Mouse (Mus musculus): ENCODE measurements around the gene Itpkc.

Gene Itpkc

DNA sequence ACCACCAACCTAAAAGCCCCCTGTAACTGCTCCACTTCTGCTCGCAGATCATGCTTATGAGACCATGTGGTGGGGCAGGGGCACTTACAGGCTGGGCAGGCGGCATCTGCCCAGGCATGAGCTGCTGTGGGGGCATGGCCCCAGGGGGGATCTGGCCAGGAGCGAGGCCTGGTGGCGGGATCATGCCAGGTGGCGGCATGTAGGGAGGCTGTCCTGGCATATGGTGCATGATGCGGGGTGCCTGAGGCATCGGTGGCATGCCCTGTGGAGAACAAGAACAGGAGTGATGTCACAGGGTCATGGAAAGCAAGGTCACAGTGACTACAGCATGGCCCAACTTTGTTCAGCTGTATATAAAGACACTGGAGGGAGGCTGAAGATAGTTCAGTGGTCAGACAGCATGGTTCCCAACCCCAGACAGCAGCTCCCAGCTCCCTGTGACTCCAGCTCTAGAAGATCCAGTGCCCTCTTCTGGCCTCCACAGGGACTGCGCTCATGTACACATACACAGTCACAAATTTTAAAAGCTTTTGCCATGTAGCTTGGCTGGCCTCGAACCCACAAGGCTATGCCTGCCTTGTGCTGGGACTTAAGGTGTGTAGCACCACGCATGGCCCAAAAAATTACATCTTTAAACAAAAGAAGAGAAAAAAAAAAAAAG is 39.1 kb downstream of the Itpkc start:
- DNase-seq = no peak

DNA sequence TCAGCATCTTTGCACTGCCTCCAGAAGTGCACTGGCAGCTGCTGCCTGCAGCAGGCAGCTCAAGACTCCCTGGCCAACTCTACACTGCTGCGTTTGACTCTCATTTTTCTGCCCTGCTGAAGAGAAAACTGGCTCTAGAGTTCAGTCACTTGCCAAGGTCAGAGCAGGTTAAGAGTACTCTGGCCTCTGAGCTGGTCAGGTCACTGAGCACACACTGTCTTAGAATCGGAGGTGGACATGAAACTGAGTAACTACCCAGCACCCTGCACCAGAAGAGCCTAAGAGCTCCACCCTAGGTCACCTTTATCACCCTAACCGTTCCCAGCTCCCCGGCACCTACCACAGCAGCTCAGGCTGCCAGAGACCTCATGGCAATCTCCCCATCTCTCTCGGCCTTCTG is 42.5 kb downstream of the Itpkc start:
- DNase-seq = no peak

DNA sequence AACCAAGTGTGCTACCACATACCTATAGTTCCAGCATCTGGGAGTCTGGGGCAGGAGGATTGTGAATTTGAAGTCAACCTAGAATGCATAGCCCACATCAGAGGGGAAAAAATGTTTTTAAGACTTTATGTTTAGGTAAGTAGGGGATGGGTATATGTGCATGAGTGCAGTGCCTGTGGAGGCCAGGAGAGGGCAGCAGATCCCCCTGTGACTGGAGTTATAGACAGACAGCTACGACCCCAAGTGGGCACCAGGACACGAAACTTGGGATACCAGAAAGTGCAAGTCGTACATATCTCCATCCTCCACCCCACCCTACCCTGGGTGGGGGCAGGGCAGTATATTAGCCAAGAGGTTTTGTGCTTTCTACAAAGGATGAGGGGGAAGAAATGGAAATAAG is 43.5 kb downstream of the Itpkc start:
- DNase-seq = no peak

DNA sequence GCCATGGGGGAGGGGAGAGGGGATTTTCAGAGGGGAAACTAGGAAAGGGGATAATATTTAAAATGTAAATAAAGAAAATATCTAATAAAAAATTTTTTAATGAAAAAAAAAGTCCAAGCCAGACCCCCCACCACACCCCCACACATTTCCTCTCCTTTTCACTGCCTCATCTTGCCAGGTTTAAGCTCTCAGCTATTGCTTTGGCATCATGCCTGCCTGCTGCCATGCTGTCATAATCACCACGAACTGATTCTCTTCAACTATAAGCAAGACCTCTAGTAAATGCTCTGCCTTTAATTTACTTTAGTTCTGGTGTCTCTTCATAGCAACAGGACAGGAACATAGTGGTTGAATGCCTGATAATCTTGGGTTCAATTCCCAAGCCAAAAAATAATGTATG is 46.0 kb downstream of the Itpkc start:
- no peak for DNase-seq

DNA sequence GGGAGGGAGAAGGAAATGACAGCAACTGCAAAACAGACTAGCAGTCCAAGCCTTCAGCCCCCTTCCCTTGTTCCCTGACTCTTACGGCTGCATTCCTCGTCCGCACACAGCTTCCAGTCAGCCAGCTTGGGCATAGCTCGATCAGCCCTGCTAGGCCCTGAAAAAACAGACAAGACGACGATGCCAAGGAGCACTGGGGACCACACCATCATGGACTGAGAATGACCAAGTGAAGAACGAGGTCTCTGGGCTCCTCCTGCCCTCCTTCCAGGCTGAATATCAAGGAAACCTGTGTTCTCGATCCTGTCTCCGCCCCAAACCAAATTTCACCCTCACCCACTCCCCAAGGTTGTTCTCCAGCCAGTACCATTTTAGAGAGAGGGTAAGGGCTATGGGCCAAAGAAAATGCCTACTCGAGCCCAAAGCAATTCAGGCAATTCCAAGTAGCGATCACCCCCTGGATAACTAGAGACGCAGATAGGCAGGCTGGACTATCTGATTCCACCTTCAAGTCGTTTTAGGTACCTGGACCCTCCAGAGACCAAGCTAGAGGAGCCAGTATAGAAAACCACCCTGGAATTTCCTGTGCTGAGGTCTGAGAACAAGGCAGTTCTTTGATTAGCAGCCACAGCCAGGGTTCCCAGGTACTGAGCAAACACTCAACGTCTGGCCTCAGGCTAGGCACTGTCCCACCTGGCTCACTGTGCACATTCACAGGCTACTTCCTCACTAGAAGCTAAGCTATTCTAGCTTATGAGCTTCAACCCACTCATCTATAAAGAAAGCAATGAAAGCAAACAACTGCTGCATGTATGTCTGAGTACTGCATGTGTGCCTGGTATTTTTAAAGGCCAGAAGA is 47.4 kb downstream of the Itpkc start, which contains the start of the genes Gm21983 and Mia:
Gene Gm21983 (minus strand): TSS at position 250 of the 859 bp plus-strand sequence.
Gene Mia (minus strand): TSS at position 321 of the 859 bp plus-strand sequence.
- DNase-seq = no peak

DNA sequence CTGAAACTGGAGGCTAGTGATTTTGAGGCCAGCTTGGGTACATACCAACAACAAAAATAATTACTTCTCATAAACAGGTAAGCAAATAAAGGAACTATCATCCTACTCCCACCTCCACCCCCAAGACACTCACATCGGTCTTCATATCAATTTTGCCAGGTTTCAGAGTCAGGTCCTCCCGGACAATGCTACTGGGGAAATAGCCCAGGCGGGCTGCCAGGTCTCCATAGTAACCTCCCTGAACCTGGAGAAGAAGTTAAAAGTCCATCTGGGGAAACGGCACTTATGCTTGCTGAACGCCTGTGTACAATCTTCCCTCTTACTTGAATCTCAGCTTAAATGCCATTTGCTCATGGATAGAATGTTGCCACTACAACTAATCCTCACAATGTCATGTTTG is 48.4 kb downstream of the Itpkc start:
- no peak for DNase-seq

DNA sequence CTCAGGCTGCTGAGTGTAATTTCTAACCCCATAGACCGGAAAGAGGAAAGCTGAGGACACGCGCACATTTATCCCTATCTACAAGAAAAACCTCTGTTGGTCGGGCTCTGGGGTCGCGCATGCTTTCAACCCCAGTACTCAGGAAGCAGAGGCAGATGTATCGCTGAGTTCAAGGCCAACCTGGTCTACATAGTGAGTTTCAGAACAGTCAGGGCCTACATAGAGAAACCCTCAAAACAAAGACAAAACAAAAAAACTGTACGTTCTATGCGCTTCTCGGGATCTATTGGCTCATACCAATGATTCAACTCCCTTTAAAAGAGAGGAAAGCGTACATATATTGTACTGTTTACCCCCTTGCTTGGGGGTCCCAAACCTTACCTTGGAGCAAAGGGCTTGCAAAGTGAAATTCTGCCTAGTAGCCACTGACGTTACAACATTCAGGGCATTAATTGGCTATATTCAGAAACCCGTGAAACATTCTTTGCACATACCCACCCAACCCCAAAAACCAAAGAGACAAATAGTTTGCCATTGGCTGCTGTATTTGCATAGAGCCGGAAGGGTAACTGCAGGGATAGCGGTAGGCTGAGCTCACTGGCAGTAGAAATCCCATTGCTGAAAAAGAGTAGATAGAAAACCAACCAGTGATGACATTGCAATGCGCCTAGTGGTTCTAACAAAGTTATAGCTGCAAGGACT is 49.1 kb downstream of the Itpkc start:
- no peak for DNase-seq

DNA sequence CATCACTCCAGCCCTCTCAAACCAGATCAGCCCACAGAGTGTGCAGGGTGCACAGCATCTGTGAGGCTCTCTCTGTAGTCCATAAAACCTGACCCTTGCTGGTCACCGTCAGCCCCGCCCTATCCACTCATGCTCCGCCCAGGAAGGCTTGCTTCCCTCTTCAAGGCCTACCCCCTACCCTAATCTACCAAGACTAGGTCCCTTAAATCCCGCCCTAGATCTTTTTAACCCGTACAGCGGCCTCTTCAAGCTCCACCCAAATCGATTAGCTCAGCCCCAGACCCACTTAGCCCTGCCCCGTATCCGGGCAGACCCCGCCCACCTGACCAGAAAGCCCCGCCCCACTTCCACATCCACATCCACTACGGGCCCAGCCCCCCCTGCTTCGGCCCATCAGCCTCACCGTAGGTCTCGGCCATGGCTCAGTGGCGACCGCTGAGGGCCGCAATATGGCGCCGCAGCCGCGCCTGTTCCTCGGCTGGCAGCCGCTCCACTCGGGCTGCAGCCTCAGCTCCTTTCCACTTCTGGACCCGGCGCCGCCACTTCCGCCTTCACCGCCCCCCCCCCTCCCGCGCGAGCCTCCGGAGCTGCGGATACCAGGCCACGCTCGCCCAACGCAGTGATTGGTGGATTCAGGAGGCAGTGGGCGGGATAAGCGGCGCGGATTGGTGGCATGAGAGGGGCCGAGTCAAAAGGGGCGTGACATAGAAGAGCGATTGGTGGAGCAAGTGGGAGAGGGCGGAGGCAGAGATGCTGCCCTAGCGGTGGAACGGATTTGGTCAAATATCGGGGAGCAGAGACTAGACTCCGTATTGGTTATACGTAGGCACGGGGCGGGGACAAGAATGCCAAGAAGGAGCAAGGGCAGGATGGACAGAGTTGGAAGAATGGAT is 49.9 kb downstream of the Itpkc start, which contains the start of gene Rab4b:
Gene Rab4b (minus strand): TSS at position 573 of the 893 bp plus-strand sequence.
- DNase-seq = peak; percentile 100

DNA sequence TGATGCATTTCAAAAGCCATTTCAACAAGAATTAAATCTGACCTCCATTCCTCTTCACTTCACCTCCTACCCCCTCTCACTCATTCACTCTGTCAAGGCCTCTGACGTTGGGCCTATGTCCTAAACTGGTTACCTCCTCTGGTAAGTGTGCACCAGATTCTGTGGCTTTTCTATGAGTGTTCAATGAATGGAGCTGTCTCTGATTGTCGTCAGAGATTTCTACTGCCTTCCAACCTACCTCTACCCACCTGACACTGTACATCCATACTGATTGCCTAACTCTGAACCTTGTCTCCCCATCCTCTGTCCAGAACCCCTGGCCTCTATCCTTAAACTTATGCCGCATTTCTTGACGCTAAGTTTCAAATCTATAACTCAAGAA is 50.5 kb downstream of the Itpkc start:
- no peak for DNase-seq

DNA sequence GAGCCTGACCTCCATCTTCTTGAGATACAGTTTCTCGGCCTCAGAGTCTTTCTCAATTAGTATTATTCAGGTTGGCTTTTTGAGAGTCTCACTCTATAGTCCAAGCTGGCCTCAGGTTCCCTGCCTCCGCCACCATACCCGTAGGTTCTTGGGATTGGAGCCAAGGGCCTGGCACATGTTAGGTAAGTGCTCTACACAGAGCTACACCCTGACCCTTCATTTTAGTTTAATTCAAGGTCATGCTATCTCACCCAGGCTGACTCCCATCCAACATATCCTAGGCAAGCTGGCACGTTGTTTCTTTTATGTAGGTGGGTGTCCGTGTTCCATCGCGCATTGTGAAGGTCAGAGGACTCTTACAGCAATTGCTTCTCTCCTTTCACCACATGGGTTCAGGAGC is 53.6 kb downstream of the Itpkc start:
- DNase-seq = no peak

DNA sequence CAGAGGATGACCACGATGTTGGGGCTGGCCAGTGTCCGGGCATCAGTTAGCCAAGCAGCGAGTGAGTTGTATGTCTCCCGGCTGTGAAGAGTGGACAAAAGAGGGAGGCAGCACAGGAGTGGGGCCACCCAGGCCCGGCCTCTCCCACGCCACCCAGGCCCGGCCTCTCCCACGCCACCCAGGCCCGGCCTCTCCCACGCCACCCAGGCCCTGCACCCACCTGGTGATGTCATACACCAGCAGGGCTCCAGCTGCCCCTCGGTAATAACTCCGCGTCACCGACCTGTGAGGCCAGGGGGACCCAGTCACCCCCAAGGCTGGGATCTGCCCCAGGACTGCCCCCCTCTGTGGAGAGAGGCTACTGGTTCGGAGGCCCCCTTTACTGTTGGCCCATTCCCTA is 54.0 kb downstream of the Itpkc start:
- peak; percentile 17 for DNase-seq

DNA sequence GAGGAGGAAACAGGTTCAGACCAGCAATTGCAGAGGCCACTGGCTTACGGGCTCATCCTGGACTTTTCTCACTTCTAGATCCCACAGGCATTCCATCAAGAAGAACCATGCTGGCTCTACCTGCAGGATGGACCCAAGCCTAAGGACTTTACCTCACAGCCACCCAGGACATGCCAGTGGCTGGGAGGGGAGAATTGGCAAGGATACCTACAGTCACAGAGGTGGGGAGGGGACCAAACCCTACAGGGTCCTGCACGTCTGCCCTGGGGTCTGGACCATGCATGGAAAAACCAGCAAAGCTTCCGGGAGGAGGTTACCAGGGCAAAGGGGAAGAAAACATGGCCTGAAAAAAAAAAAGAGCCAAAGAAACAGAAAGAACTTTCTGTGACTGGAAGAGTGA is 57.5 kb downstream of the Itpkc start:
- DNase-seq = no peak

DNA sequence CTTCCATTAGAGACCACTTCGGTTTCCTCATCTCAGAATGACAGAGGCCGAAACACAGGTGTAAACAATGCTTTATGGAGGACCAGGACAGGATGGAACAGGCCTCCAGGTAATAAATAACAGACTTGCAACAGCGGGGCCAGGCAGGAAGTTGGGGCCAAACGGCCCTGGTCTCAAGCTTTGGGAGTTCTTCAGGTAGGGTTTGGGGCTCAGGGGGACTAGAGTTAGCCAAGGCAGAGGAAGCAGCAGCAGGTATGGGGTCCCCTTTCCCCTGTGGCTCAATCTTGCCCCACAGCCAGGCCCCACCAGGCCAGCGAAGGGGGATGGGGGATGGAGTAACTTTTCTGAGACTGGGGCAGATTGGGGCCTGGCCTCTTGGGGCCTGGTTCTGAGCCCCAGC is 60.1 kb downstream of the Itpkc start:
- no peak for DNase-seq

DNA sequence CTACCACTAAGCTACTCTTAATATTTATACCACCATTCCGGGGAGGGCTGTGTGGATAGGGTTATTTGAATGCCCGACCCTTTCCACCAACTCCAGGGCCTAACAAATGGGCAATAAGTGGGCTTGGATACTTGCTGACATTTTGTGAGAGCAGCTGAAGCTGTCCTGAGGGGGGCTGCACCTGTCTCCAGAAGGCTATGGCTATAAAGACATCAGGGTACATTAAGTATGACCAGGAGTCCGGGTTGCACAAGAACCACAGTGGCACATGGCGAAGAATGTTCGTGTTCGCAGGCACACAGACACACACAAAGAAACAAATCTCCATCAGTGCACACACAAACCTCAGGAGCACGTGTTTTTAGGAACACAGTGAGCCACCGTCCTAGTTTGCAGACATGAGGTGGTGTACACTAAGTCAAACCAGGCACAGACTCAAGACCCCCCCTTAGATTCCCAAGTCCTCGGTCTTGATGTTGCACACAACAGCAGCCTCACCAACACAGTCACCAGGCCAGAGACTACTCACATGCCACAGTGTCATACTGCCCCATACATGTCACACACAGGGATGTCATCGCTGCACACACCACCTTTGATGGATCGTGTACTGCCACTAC is 60.9 kb downstream of the Itpkc start:
- DNase-seq = no peak

DNA sequence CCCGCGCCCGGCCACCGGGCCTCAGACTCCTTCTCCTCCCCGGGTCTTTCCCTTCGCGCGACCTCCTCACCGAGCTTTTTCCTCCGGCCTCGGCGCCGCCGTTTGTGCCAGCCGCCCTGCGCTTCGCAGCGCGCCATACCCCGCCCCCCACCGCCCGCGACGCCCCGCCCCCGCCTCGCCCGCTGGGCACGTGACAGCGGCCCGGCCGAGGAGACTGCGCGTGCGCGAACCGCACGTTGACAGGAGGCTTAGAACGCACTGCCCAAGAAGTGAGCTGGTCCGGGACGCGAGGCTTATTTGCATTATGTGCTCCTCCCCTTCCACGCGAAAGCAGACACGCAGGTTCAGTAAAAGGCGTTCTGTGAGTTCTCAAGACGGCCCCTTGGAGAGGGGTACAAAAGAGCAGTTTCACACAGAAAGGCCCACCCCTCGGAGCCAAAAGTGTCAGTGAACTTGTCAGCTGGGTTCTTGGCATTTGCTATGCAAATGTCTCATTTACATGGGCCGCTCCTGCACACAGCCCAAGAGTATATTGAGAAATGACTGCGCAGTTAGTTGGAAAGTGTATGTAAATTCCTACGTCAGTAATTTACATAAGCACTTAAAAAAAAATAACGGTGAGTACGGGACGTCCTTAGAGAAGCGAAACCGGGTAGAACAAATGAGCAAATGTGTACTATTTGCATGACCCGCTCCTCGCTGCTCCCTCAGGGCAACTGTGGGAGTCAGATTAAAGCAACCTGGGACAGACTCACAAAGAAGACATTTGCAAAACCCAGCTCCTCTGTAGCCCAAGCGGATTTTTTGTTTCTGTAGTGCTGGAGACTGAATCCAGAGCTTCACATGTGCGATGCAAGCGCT is 61.6 kb downstream of the Itpkc start, which contains the start of gene Egln2:
Gene Egln2 (minus strand): TSS at position 189 of the 861 bp plus-strand sequence.
- peak; percentile 94 for DNase-seq

DNA sequence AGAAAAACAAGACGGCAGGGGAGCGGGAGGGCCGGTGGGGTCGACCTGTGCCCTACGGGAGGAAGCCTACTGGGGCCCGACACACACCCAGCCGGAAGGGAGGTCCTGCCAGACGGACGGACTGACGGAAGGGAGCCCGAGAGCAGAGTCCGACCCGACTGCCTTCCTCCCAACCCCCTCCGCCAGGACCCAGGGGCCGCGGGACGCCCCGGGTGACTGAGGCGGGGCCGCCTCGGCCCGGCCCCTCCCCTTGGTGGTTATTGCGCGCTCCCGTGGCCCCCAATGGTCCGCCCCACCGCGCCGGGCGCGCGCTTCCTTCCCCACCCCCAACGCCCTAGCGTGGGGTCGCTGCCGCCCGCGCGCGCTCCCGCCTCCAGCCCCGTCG is 62.2 kb downstream of the Itpkc start:
- peak; percentile 79 for DNase-seq

DNA sequence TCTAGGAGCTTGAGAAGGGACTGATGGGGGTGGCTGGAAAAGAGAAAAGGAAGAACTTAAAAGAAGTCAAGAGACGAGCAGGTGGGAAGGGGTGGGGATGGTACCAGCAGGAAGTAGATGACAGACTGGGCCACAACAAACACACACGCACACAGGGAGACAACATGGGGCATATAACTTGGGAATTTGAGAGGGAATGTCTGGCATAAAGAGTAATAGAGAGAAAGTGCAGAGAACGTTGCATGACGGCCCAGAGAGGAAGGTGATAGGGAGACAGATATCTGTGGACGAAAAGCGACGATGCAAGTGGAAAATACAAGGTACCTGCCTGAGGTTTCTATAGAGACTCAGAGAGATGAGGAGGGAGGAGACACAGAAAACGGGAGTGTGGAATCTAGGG is 62.8 kb downstream of the Itpkc start:
- DNase-seq = peak; percentile 28

DNA sequence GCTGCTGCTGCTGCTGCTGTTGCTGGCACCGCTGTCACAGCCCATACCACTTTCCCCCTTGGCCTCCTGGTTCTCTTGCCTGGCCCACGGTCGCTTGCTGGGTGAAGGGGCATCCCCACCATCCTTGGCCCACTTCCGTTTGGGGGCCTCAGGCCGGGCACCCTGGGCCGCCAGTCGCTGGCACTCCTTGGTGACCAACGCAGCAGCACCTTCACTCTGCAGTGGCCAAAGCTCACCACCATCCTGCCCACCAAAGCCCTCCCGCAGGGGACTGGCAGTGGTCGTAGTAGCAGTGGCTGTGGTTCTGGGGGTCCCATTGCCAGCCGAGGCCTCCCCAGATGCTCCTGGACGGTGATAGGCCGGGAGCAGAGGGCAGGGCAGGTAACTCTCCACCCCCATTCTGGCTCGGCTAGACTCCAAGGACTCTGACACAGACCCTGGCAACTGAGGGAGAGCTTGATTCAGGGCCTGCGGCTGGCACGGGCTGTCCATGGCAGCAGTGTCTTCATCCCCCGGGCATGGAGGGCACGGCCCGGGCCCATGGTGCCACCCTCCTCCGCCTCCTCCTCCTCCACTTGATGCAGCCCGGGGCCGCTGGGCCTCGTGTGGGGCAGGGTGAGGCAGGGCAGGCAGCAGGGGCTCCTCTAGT is 63.3 kb downstream of the Itpkc start:
- peak; percentile 66 for DNase-seq

DNA sequence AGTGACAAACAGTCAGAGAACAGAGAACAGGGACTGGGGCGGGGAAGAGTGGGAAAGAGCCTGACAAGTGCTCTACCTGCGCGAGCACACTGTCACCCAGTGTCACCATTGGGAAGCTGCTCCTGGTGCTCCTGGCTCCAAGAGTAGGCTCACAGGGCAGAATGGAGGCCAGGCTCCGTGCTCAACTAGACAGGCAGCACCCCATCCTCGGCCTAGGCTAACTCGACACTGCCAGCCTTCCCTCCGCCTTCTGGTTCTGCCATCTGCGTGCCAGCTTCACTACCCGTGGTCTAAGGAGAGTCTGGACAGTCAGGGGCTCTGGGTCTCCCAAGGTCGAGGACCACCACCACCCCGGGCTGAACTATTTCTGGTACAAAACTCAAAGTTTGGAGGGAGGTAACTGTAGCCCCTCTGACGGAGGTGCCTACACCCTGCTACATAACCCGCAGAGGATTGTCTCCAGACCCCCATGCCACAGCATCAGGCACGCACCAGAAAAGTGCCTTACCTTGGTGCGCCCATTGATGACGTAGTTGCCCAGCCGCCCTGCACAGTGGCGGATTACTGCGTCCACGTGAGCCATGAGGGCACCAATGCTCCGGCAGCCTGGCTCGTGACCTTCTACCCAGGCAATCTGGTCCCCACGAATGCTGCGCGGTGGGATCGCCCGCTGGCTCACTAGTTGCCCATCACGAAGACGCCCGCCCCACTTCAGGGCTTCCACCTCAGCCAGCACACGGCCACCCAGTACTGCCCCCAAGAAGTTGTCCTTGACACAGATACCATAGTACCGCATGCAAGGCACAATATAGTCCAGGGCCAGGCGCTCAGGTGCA is 64.1 kb downstream of the Itpkc start:
- peak; percentile 57 for DNase-seq

DNA sequence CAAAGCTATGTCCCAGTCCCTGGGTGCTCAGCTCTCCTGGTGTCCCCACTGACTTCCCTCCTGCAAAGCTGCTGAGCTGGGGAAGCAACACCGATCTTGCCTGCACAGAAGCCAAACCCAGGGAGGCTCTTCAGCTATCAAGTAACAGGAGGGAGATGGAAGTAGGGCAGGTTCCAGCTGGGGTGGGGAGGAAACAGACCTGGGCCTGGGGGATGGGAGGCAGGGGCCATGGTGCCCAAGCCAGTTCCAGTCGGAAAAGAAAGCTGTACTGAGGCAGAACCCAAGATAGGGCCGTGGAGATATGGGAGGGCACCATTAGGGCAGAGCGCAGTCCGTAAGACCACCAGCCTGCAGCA is 65.0 kb downstream of the Itpkc start:
- DNase-seq = no peak
